Mouse (Mus musculus): Measurements from ENCODE around the gene Chrm3. TPM values are rescaled to one million over a fixed set of nuclear protein-coding genes. Genes with fewer than 3 reads are reported as not detected.

Gene Chrm3
- polyA plus RNA-seq, 1 experiment: not detected

- no peak overlapping the region for H3K4me3 ChIP-seq (ENCODE audit: insufficient read depth, poor library complexity, severe bottlenecking)
- H3K36me3 ChIP-seq (ENCODE audit: control insufficient read depth, insufficient read depth): no peaks in the 10 kb centered on the region
- H3K79me3 ChIP-seq (ENCODE audit: low read depth): no peaks in the 10 kb centered on the region
- H3K79me2 ChIP-seq (ENCODE audit: control insufficient read depth, insufficient read depth): no peaks in the 10 kb centered on the region
- TF ChIP-seq USF1 (IDR thresholded peaks at IDR 0.05; ENCODE audit: low read depth): no peak
- TF ChIP-seq CEBPB (IDR thresholded peaks at IDR 0.05; ENCODE audit: low read depth): no peak
- TF ChIP-seq MYOD1 (IDR thresholded peaks at IDR 0.05; ENCODE audit: control insufficient read depth, insufficient read length, low read depth): no peak
- TF ChIP-seq CTCF (IDR thresholded peaks at IDR 0.05; ENCODE audit: control insufficient read depth, insufficient read depth, insufficient read length): no peak
- no peak for TF ChIP-seq MAX (IDR thresholded peaks at IDR 0.05)
- TF ChIP-seq MYOG (IDR thresholded peaks at IDR 0.05; ENCODE audit: control insufficient read depth, extremely low read depth, insufficient read length): no peak
- TF ChIP-seq FOSL1 (IDR thresholded peaks at IDR 0.05; ENCODE audit: insufficient read depth, low read length, poor library complexity, severe bottlenecking): no peak
- no peaks in the 10 kb centered on the region for H3K27me3 ChIP-seq (ENCODE audit: control insufficient read depth, insufficient read depth, insufficient read length)
- no peak overlapping the region for H3ac ChIP-seq (ENCODE audit: control insufficient read depth, insufficient read length, low read depth)
Measured at GRCm38 (mm10) chr13:9971845-9972244, 388.8 kb downstream of the Chrm3 start.

GRCm38 (mm10) chr13:9952619-9953018 lies 408.0 kb downstream of the Chrm3 start:
- no peak overlapping the region for H3K4me3 ChIP-seq (ENCODE audit: insufficient read depth, poor library complexity, severe bottlenecking)

GRCm38 (mm10) chr13:9951376-9951775 lies 409.3 kb downstream of the Chrm3 start:
- H3K79me2 ChIP-seq (ENCODE audit: control insufficient read depth, insufficient read depth): no peaks in the 10 kb centered on the region
- H3K36me3 ChIP-seq (ENCODE audit: control insufficient read depth, insufficient read depth): no peaks in the 10 kb centered on the region
- H3K27me3 ChIP-seq (ENCODE audit: control insufficient read depth, insufficient read depth, insufficient read length): no peaks in the 10 kb centered on the region
- H3K4me3 ChIP-seq (ENCODE audit: insufficient read depth, poor library complexity, severe bottlenecking): no peak overlapping the region
- H3ac ChIP-seq (ENCODE audit: control insufficient read depth, insufficient read length, low read depth): no peak overlapping the region
- H3K79me3 ChIP-seq (ENCODE audit: low read depth): no peaks in the 10 kb centered on the region
- no peak for TF ChIP-seq USF1 (IDR thresholded peaks at IDR 0.05; ENCODE audit: low read depth)
- no peak for TF ChIP-seq CTCF (IDR thresholded peaks at IDR 0.05; ENCODE audit: control insufficient read depth, insufficient read depth, insufficient read length)
- no peak for TF ChIP-seq MAX (IDR thresholded peaks at IDR 0.05)
- no peak for TF ChIP-seq CEBPB (IDR thresholded peaks at IDR 0.05; ENCODE audit: low read depth)
- no peak for TF ChIP-seq MYOG (IDR thresholded peaks at IDR 0.05; ENCODE audit: control insufficient read depth, extremely low read depth, insufficient read length)
- TF ChIP-seq MYOD1 (IDR thresholded peaks at IDR 0.05; ENCODE audit: control insufficient read depth, insufficient read length, low read depth): no peak
- no peak for TF ChIP-seq FOSL1 (IDR thresholded peaks at IDR 0.05; ENCODE audit: insufficient read depth, low read length, poor library complexity, severe bottlenecking)

More at GRCm38 (mm10) chr13:9952619-9953018, 408.0 kb downstream of the Chrm3 start:
- Histone ChIP-seq H3K79me3 (ENCODE audit: low read depth) (no peaks in the 10 kb centered on the region), H3K36me3 (ENCODE audit: control insufficient read depth, insufficient read depth) (no peaks in the 10 kb centered on the region), H3K27me3 (ENCODE audit: control insufficient read depth, insufficient read depth, insufficient read length) (no peaks in the 10 kb centered on the region), H3K79me2 (ENCODE audit: control insufficient read depth, insufficient read depth) (no peaks in the 10 kb centered on the region), H3ac (ENCODE audit: control insufficient read depth, insufficient read length, low read depth) (no peak overlapping the region)
- TF ChIP-seq CEBPB (IDR thresholded peaks at IDR 0.05; ENCODE audit: low read depth): no peak
- no peak for TF ChIP-seq MYOG (IDR thresholded peaks at IDR 0.05; ENCODE audit: control insufficient read depth, extremely low read depth, insufficient read length)
- TF ChIP-seq USF1 (IDR thresholded peaks at IDR 0.05; ENCODE audit: low read depth): no peak
- TF ChIP-seq FOSL1 (IDR thresholded peaks at IDR 0.05; ENCODE audit: insufficient read depth, low read length, poor library complexity, severe bottlenecking): no peak
- TF ChIP-seq CTCF (IDR thresholded peaks at IDR 0.05; ENCODE audit: control insufficient read depth, insufficient read depth, insufficient read length): no peak
- TF ChIP-seq MYOD1 (IDR thresholded peaks at IDR 0.05; ENCODE audit: control insufficient read depth, insufficient read length, low read depth): no peak
- TF ChIP-seq MAX (IDR thresholded peaks at IDR 0.05): no peak

GRCm38 (mm10) chr13:9949091-9949490 lies 411.6 kb downstream of the Chrm3 start:
- Histone ChIP-seq H3ac (ENCODE audit: control insufficient read depth, insufficient read length, low read depth) (no peak overlapping the region), H3K4me3 (ENCODE audit: insufficient read depth, poor library complexity, severe bottlenecking) (no peak overlapping the region), H3K36me3 (ENCODE audit: control insufficient read depth, insufficient read depth) (no peaks in the 10 kb centered on the region), H3K27me3 (ENCODE audit: control insufficient read depth, insufficient read depth, insufficient read length) (no peaks in the 10 kb centered on the region), H3K79me2 (ENCODE audit: control insufficient read depth, insufficient read depth) (no peaks in the 10 kb centered on the region), H3K79me3 (ENCODE audit: low read depth) (no peaks in the 10 kb centered on the region)
- no peak for TF ChIP-seq USF1 (IDR thresholded peaks at IDR 0.05; ENCODE audit: low read depth)
- TF ChIP-seq CTCF (IDR thresholded peaks at IDR 0.05; ENCODE audit: control insufficient read depth, insufficient read depth, insufficient read length): no peak
- TF ChIP-seq CEBPB (IDR thresholded peaks at IDR 0.05; ENCODE audit: low read depth): no peak
- TF ChIP-seq MAX (IDR thresholded peaks at IDR 0.05): no peak

- H3K4me3 ChIP-seq (ENCODE audit: insufficient read depth, poor library complexity, severe bottlenecking): no peak overlapping the region
- no peak for TF ChIP-seq MYOG (IDR thresholded peaks at IDR 0.05; ENCODE audit: control insufficient read depth, extremely low read depth, insufficient read length)
- TF ChIP-seq CEBPB (IDR thresholded peaks at IDR 0.05; ENCODE audit: low read depth): no peak
- no peak for TF ChIP-seq FOSL1 (IDR thresholded peaks at IDR 0.05; ENCODE audit: insufficient read depth, low read length, poor library complexity, severe bottlenecking)
- TF ChIP-seq MYOD1 (IDR thresholded peaks at IDR 0.05; ENCODE audit: control insufficient read depth, insufficient read length, low read depth): no peak
- no peak for TF ChIP-seq CTCF (IDR thresholded peaks at IDR 0.05; ENCODE audit: control insufficient read depth, insufficient read depth, insufficient read length)
- no peak for TF ChIP-seq USF1 (IDR thresholded peaks at IDR 0.05; ENCODE audit: low read depth)
- no peak for TF ChIP-seq MAX (IDR thresholded peaks at IDR 0.05)
- no peaks in the 10 kb centered on the region for H3K79me3 ChIP-seq (ENCODE audit: low read depth)
- H3K36me3 ChIP-seq (ENCODE audit: control insufficient read depth, insufficient read depth): no peaks in the 10 kb centered on the region
- H3K27me3 ChIP-seq (ENCODE audit: control insufficient read depth, insufficient read depth, insufficient read length): no peaks in the 10 kb centered on the region
- H3K79me2 ChIP-seq (ENCODE audit: control insufficient read depth, insufficient read depth): no peaks in the 10 kb centered on the region
- H3ac ChIP-seq (ENCODE audit: control insufficient read depth, insufficient read length, low read depth): no peak overlapping the region
Measured at GRCm38 (mm10) chr13:9940186-9940585, 420.5 kb downstream of the Chrm3 start.
